Mouse (Mus musculus) G1E (cell line): ENCODE measurements around the gene Lbhd1.
"Not testable (repeated sequence)": the region's sequence is repeated elsewhere in the genome, so short reads cannot be mapped to it uniquely, and the experiment has no call there.

Experiments
- CTCF ChIP-seq: IDR thresholded peaks from 2 replicates; pipeline ENCODE4 v1.5.1; 2012; ENCODE audit warnings: low read depth, low read length, inconsistent platforms, mixed read lengths
- GATA1 ChIP-seq: IDR thresholded peaks from 2 replicates; pipeline ENCODE4 v1.6.1; 2012; ENCODE audit warnings: borderline replicate concordance, low read length, inconsistent platforms, mixed read lengths
- POLR2AphosphoS5 ChIP-seq: IDR thresholded peaks from 2 replicates; pipeline ENCODE4 v1.6.1; 2012; ENCODE audit warnings: low read depth, low read length, inconsistent platforms; ENCODE audit not compliant: insufficient replicate concordance

DNA sequence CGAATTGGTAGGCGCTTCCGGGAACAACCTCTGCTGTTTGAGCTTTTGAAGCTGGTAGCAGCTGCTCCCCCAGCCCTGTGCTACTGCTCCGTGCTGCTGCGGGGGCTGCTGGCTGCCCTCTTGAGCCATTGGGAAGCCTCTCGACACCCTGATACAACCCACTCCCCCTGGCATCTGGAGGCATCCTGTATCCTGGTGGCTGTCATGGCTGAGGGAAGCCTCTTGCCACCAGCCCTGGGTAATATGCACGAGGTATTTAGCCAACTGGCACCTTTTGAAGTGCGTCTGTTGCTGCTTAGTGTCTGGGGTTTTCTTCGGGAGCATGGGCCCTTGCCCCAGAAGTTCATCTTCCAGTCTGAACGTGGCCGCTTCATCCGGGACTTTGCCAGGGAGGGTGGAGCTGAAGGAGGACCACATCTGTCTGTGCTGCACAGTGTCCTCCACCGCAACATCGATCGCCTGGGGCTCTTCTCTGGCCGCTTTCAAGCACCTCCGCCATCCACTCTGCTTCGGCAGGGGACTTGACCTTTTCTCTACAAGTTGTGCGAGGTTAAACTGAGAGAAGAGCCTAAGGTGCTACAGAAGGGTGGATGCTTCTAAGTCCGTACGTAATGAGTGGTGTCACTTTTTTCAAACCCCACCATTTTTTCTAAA, 13.8 kb downstream of the Lbhd1 start:
- TF ChIP-seq CTCF, GATA1, POLR2AphosphoS5: not testable (repeated sequence)
